ENCODE assay signal across 22 mouse cellular contexts in the genomic region with DNA sequence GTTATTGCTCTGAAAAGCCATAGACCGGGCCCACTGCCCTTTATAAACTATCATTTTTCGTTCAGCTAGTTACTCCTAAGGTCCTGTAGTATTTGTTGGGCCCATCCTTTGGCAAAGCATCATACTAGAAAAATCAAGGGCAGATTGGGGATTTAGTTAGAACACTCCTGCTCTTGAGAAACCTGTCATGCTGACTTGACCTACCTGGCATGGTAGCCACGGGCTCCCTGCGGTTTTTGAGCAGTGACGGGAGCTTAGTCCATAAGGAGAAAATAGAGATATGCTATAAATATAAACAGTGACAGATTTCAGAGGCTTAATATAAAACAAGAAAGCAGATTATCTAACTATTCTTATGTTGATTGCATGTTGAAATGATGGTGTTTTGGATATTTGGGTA.
DNase-seq lines count a peak whose midpoint lies in the region; ATAC-seq and TF ChIP-seq lines count a peak whose summit lies in the region.
"Had no signal": no experiment of that assay in that cellular context is flagged by ENCODE, and none has a peak within 500 bp of the region (broad histone marks: within the 10 kb centered on the region; RNA-seq: fewer than 3 reads in every experiment).

No protein-coding gene starts in this region.

- H3K36me3 ChIP-seq in midbrain, embryonic 16.5 days (ENCODE audit: control insufficient read depth, insufficient read depth, low read length), result no peaks in the 10 kb centered on the region
- H3K36me3 ChIP-seq: embryonic facial prominence, embryonic 12.5 days; forebrain, embryonic 15.5 days; G1E; heart, embryonic 13.5 days; hindbrain, embryonic 12.5 days had no signal

- no peak overlapping the region for H3K4me2 ChIP-seq in midbrain, embryonic 16.5 days (ENCODE audit: low read length)
- H3K4me2 ChIP-seq: embryonic facial prominence, embryonic 12.5 days; forebrain, embryonic 15.5 days; heart, embryonic 13.5 days; hindbrain, embryonic 12.5 days had no signal

- H3K9me3 ChIP-seq in midbrain, embryonic 16.5 days (replicated peaks; ENCODE audit: control insufficient read depth, low read length, poor library complexity, severe bottlenecking), result no peaks in the 10 kb centered on the region
- H3K9me3 ChIP-seq: embryonic facial prominence, embryonic 12.5 days; forebrain, embryonic 15.5 days; heart, embryonic 13.5 days; hindbrain, embryonic 12.5 days had no signal

- H3K4me3 ChIP-seq in cerebellum, adult 2 months (replicated peaks; ENCODE audit: insufficient read depth, low read depth, low read length), result no peak overlapping the region
- no peak overlapping the region for H3K4me3 ChIP-seq in midbrain, embryonic 16.5 days (ENCODE audit: low read depth, low read length)
- H3K4me3 ChIP-seq: embryonic facial prominence, embryonic 12.5 days; forebrain, embryonic 15.5 days; heart, embryonic 13.5 days; hindbrain, embryonic 12.5 days had no signal

- H3K4me1 ChIP-seq in cerebellum, adult 2 months (ENCODE audit: control insufficient read depth, insufficient read depth, low read length), result peaks cover 22% of the 10 kb centered on the region
- no peaks in the 10 kb centered on the region for H3K4me1 ChIP-seq in midbrain, embryonic 16.5 days (ENCODE audit: control insufficient read depth, insufficient read depth, low read length)
- H3K4me1 ChIP-seq: embryonic facial prominence, embryonic 12.5 days; forebrain, embryonic 15.5 days; hindbrain, embryonic 12.5 days had no signal

- no peak for DNase-seq in cerebellum, postnatal 4 days (ENCODE audit: low spot score in 2 of 2)
- peak; percentile 89 to 97 for DNase-seq in cerebellum, adult 2 months
- DNase-seq in cerebellum, postnatal 10 days, result peak; percentile 80 to 86
- no peak for DNase-seq in thymus, adult 18-20 months
- no peak for DNase-seq in gastrocnemius, postnatal 4 days (ENCODE audit: low spot score in 2 of 2)
- DNase-seq: adrenal gland, postnatal 36 days; B cell, adult 2 months; gastrocnemius, postnatal 25 days; heart, adult 11 months; heart, postnatal 4 days; kidney, adult 8-10 months had no signal

- no peaks in the 10 kb centered on the region for H3K27me3 ChIP-seq in cerebellum, adult 2 months (ENCODE audit: control insufficient read depth, insufficient read depth, low read length)
- H3K27me3 ChIP-seq in midbrain, embryonic 16.5 days (ENCODE audit: control insufficient read depth, insufficient read depth, low read depth, low read length), result no peaks in the 10 kb centered on the region
- H3K27me3 ChIP-seq: embryonic facial prominence, embryonic 12.5 days; forebrain, embryonic 15.5 days; heart, embryonic 13.5 days; hindbrain, embryonic 12.5 days had no signal

- TF ChIP-seq CTCF in cerebellum, adult 2 months (IDR thresholded peaks at IDR 0.05; ENCODE audit: borderline replicate concordance, insufficient read depth, low read depth, low read length), result no peak

- peak; percentile 82 for ATAC-seq in cerebellum, adult (ENCODE audit: insufficient number of reproducible peaks, low FRiP score, low TSS enrichment)
- no peak for ATAC-seq in midbrain, embryonic 16.5 days
- ATAC-seq: CD4-positive, CD25-positive, alpha-beta regulatory T cell, adult 4 months; forebrain, embryonic 15.5 days; hindbrain, embryonic 16.5 days; inflammation-experienced regulatory T-cells, adult 6 months; intestine, postnatal 0 days had no signal

- no peak for TF ChIP-seq POLR2A in cerebellum, adult 2 months (IDR thresholded peaks at IDR 0.05; ENCODE audit: borderline replicate concordance, insufficient read depth, low read length)

- no peak overlapping the region for H3K27ac ChIP-seq in cerebellum, adult 2 months (ENCODE audit: insufficient read depth, low read length)
- H3K27ac ChIP-seq in midbrain, embryonic 16.5 days (ENCODE audit: low read length), result no peak overlapping the region
- H3K27ac ChIP-seq: embryonic facial prominence, embryonic 12.5 days; forebrain, embryonic 15.5 days; heart, embryonic 13.5 days; hindbrain, embryonic 12.5 days had no signal

- WGBS in cerebellum, adult 2 months, result 21% methylated on average over 5 of the region's 5 CpGs
- WGBS in midbrain, embryonic 16.5 days, result 90% methylated on average over 5 of the region's 5 CpGs

- H3K9ac ChIP-seq in midbrain, embryonic 16.5 days (ENCODE audit: low read depth, low read length), result no peak overlapping the region
- H3K9ac ChIP-seq: embryonic facial prominence, embryonic 12.5 days; forebrain, embryonic 15.5 days; heart, embryonic 13.5 days; hindbrain, embryonic 12.5 days had no signal

Comparison
In these comparisons a context has a peak if more than half of its experiments do, and no peak if none do; other contexts are left out.
1. DNase-seq: peak in cerebellum, adult 2 months (2 of 2) and cerebellum, postnatal 10 days (2 of 2); none in cerebellum, postnatal 4 days (0 of 2), thymus, adult 18-20 months (0 of 2) and gastrocnemius, postnatal 4 days (0 of 2).